Mouse (Mus musculus): ENCODE results near the gene Best1. TPM values are rescaled to one million over a fixed set of nuclear protein-coding genes. Genes with fewer than 3 reads are reported as not detected.
A peak's percentile ranks its signal among the peaks of the same experiment; 100 is the strongest.

Best1 gene
- polyA plus RNA-seq, 1 experiment from 2014 or later, result 0.34 TPM

DNA sequence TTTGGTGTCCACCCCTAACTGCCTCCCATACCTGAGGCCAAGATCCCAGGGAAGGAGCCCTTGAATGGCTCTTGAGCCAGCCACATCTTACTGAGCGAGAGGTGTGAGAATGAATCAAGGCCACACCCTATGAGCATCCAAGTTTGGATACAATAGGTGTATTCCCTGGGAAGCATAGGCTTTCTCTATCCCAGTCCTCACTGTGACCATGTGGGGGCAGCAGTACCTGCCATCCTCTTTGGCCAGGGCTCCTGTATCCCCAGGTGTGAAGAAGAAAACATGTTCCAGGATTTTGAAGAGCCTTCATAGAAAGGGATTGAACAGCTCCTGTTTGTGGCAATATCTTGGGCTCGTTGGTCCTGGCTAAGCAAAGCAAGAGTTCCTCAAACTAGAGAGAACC lies 38.2 kb upstream of the Best1 start:
- Histone ChIP-seq H3K9me3 (replicated peaks) (no peaks in the 10 kb centered on the region), H3K4me2 (peak overlapping the region; percentile 42), H3K36me3 (peaks cover 11% of the 10 kb centered on the region; the same call in 1 of the 2 replicates), H3K27ac (ENCODE audit: poor library complexity, severe bottlenecking) (peak overlapping the region; percentile 87), H3K4me3 (no peak overlapping the region), H3K9ac (no peak overlapping the region), H3K27me3 (replicated peaks) (no peaks in the 10 kb centered on the region), H3K4me1 (replicated peaks) (peaks cover 64% of the 10 kb centered on the region)
- WGBS, result 67% methylated on average over 2 of the region's 2 CpGs
- no peak for ATAC-seq (ENCODE audit: insufficient number of reproducible peaks, low FRiP score)

DNA sequence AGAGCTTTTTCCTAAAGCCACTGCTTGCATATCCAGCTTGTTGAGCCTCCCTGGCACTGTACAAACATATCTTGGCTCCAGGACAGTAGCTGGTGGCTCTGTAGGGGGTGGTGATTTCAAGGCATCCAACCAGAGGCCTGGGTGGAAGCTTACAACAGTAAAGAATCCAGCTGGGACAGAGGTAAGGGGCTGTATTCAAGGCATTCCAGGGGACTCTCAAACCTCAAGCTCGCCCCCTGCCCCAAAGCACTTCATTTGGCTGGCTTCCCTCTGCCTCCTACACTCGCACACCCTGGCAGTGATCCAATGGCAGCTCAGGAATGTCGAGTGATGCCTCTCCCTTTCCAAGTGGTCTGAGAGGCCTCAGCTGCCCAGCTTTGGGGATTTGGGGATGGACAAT lies 37.5 kb upstream of the Best1 start:
- Histone ChIP-seq H3K27me3 (replicated peaks) (no peaks in the 10 kb centered on the region), H3K27ac (ENCODE audit: poor library complexity, severe bottlenecking) (peak overlapping the region; percentile 87), H3K4me3 (no peak overlapping the region), H3K36me3 (peaks cover 18% of the 10 kb centered on the region; the same call in 1 of the 2 replicates), H3K9ac (no peak overlapping the region), H3K4me1 (replicated peaks) (peaks cover 60% of the 10 kb centered on the region), H3K9me3 (replicated peaks) (no peaks in the 10 kb centered on the region), H3K4me2 (peak overlapping the region; percentile 42)
- WGBS, result 2% methylated on average over 3 of the region's 3 CpGs
- ATAC-seq (ENCODE audit: insufficient number of reproducible peaks, low FRiP score), result no peak

DNA sequence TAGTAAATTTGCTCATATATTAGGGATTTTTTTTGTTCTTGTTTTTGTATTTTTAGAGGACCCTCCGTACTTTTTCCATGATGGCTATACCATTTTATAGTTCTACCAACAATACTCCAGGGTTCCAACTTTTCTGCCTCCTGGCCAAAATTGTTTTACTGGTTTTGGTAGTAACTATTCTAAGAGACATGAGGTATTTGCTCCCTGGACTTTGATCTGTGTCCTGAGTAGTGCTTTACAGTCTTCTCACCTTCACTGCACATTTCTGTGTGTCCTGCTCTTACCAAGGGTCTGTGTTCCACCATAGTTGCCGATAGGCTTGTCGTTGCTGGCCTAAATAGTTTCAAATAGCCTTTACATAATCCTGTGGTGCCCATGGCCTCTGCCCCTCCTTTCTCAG lies 36.9 kb upstream of the Best1 start:
- no peak for ATAC-seq (ENCODE audit: insufficient number of reproducible peaks, low FRiP score)
- Histone ChIP-seq H3K9me3 (replicated peaks) (no peaks in the 10 kb centered on the region), H3K4me1 (replicated peaks) (peaks cover 55% of the 10 kb centered on the region), H3K27me3 (replicated peaks) (no peaks in the 10 kb centered on the region), H3K27ac (ENCODE audit: poor library complexity, severe bottlenecking) (peak overlapping the region; percentile 87), H3K9ac (no peak overlapping the region), H3K36me3 (peaks cover 20% of the 10 kb centered on the region; the same call in 1 of the 2 replicates), H3K4me2 (peak overlapping the region; percentile 42), H3K4me3 (no peak overlapping the region)
- 74% methylated on average over 3 of the region's 3 CpGs for WGBS

DNA sequence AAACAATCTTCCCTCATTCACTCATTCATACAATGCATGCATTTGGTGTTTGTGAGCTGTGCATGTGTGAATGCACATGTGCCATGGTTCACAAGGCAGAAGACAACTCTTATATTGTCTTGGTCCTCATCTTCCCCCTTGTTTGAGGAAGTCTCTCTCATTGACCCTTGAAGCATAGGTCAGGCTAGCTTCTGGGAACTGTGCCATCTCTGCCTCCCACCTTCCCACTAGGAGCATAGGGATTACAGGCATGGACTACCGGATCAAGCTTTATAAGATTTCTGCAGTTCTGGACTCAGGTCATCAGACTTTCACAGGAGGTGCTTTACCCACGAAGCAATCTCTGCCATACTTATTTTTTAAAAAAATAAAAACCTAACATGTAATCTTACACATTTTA lies 36.1 kb upstream of the Best1 start:
- H3K4me2 ChIP-seq, result no peak overlapping the region
- 76% methylated on average over 2 of the region's 2 CpGs for WGBS
- ATAC-seq (ENCODE audit: insufficient number of reproducible peaks, low FRiP score), result no peak
- peaks cover 46% of the 10 kb centered on the region for H3K4me1 ChIP-seq (replicated peaks)
- no peak overlapping the region for H3K27ac ChIP-seq (ENCODE audit: poor library complexity, severe bottlenecking)
- no peak overlapping the region for H3K4me3 ChIP-seq
- no peaks in the 10 kb centered on the region for H3K9me3 ChIP-seq (replicated peaks)
- H3K9ac ChIP-seq, result no peak overlapping the region
- no peaks in the 10 kb centered on the region for H3K27me3 ChIP-seq (replicated peaks)
- H3K36me3 ChIP-seq, result peaks cover 24% of the 10 kb centered on the region

DNA sequence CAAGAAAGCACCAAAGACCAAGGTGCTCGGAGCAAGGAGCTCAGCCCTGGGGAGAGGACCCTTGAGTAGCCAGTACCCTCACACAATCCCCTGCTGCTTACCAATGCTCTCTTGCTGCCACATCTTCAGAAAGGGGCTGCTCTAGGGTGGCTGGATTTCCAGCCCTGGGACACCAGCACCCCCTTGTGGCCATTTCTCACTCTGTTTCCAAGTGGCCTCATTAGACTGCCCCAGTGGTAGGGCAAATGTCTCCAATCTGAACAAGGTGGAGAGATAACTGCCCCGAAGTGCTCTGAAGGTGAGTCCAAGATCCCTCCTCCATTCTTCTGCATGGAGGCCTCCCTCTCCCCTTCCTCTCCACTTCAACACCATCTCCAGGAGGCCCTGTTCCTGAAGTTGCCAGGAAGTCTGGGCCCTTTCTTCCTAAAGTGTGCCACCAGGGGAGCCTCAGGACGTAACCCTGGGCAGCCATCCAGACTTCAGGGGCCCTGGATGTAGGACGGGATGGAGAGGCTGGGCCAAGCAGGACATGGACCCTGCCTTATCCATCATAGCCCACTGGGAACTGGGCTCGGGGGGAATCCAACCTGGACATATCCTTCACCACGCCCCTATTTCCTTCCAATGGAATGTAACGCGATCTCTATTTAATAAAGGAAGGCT lies 33.5 kb upstream of the Best1 start:
- Histone ChIP-seq H3K27ac (ENCODE audit: poor library complexity, severe bottlenecking) (no peak overlapping the region), H3K4me3 (no peak overlapping the region), H3K27me3 (replicated peaks) (no peaks in the 10 kb centered on the region), H3K4me2 (no peak overlapping the region), H3K9me3 (replicated peaks) (no peaks in the 10 kb centered on the region), H3K9ac (no peak overlapping the region), H3K36me3 (peaks cover 35% of the 10 kb centered on the region), H3K4me1 (replicated peaks) (peaks cover 30% of the 10 kb centered on the region)
- ATAC-seq (ENCODE audit: insufficient number of reproducible peaks, low FRiP score), result 0 out of 2 replicates have a peak, but pooled peaks have one; percentile 36
- 58% methylated on average over 8 of the region's 8 CpGs for WGBS

DNA sequence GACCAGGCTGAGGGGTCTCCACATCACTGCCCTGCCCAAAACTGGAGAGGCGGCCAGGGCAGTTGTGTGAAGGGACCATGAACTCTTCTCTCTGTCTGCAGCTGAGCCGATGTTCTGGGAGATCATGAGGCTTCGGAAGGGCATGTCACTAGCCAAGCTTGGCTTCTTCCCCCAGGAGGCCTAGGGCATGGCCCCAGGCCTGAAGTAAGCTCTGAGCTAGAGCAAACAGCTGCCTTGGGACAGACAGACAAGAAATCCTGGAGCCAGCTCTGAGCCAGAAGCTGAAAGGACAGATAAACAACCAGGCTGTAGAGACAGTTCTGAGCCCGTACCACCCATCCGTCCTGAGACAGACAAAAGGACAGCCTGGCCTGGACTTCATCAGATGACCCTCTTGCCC lies 32.9 kb upstream of the Best1 start:
- no peak for ATAC-seq (ENCODE audit: insufficient number of reproducible peaks, low FRiP score)
- Histone ChIP-seq H3K27me3 (replicated peaks) (no peaks in the 10 kb centered on the region), H3K4me2 (no peak overlapping the region), H3K9ac (no peak overlapping the region), H3K4me1 (replicated peaks) (peaks cover 24% of the 10 kb centered on the region), H3K4me3 (no peak overlapping the region), H3K27ac (ENCODE audit: poor library complexity, severe bottlenecking) (no peak overlapping the region), H3K36me3 (peaks cover 40% of the 10 kb centered on the region), H3K9me3 (replicated peaks) (no peaks in the 10 kb centered on the region)
- WGBS, result 84% methylated on average over 5 of the region's 5 CpGs

DNA sequence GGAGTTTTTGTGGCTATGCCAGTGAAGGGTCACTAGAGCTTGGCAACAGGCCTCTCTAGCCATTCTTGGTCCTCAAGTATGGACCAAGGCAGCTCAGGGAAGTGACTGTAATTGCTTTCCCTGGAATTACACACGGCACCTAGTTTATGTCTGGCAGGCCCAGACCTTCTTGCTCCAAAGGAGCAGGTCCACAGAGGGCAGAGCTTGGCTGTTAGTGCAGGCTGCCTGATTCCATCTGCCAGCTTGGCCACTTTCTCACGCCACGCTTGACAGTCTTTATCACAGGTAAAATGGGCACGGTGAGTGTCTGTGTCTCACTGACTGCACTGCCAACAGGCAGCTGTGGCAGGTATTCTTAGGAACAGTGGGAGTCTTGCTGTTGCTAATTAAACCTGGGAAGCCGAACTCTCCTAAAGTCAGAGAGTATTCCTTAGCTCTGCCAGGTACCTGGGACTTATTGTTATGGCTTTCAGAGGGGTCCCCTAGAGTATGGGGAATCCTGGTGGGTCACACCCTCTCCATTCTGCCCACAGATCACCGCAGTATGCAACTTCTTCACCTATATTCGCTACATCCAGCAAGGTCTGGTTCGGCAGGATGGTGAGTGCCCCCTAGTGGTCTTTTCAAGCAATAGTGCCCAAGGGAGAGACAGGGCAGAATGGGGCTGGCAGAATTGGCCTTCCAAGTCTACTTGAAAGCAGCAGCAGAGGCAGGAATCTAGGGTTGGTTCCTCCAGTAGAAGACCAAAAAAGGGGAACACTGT lies 32.0 kb upstream of the Best1 start:
- Histone ChIP-seq H3K4me2 (no peak overlapping the region), H3K4me3 (no peak overlapping the region), H3K27me3 (replicated peaks) (no peaks in the 10 kb centered on the region), H3K9ac (no peak overlapping the region), H3K27ac (ENCODE audit: poor library complexity, severe bottlenecking) (no peak overlapping the region), H3K4me1 (replicated peaks) (peaks cover 15% of the 10 kb centered on the region), H3K36me3 (peaks cover 49% of the 10 kb centered on the region), H3K9me3 (replicated peaks) (no peaks in the 10 kb centered on the region)
- no peak for ATAC-seq (ENCODE audit: insufficient number of reproducible peaks, low FRiP score)
- WGBS, result 40% methylated on average over 8 of the region's 8 CpGs

DNA sequence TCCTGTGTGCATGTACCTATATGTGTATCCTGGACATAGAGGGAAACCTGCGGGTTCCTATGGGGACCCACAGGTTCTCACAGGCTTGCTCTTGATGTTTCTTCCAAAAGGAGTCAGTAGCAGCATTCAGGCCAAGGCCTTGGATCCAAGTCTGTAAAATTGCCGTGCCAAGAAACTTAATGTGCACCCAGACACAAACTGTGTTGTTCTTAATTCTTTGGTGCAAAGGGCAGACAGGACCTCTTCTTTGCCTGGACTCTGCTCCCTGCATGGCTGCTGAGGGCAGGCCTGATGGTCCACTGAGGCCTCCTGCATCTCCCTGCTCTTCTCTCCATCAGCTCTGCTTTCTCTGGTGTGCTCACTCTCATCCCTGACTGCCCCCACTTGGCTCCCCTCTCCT lies 28.3 kb upstream of the Best1 start:
- Histone ChIP-seq H3K9me3 (replicated peaks) (no peaks in the 10 kb centered on the region), H3K27ac (ENCODE audit: poor library complexity, severe bottlenecking) (no peak overlapping the region), H3K4me1 (replicated peaks) (peaks cover 22% of the 10 kb centered on the region), H3K36me3 (peaks cover 61% of the 10 kb centered on the region), H3K4me3 (no peak overlapping the region), H3K27me3 (replicated peaks) (no peaks in the 10 kb centered on the region), H3K9ac (no peak overlapping the region), H3K4me2 (no peak overlapping the region)
- WGBS, result 90% methylated on average over 2 of the region's 2 CpGs
- ATAC-seq (ENCODE audit: insufficient number of reproducible peaks, low FRiP score), result no peak

DNA sequence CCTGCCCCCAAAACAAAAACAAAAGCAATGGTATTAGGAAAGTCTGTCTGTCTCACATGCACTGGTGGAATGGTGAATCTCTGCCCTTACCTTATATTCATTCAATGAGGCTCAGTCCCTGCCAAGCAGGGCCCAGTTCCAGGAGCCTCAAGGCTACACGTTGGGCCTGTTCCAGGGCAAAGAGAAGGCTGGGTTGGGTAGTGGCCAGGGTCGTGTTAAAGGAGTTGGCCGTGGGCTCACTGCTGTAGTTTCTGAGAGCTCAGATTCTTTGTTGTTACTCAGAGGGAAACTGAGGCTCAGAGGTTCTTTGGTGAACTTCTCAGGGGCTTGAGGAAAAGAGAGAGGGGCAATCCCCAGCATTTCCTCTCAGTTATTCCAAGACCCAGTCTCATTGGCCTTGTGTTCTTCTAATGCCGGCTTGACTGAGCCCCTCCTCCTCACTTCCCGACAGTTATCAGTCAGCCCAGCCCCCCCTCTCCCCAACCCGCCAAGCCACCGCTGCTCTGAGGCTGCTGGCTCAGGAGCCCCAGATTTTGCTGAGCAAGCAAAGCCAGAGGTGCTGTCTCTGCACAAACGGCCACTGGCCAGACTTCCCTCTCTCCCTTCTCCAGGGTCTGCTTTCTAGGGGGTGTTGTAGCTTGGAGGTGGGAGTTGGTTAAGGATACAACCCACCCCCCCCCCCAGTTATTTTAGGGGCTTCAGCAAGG lies 23.9 kb upstream of the Best1 start:
- Histone ChIP-seq H3K27ac (ENCODE audit: poor library complexity, severe bottlenecking) (peak overlapping the region; percentile 88), H3K9me3 (replicated peaks) (no peaks in the 10 kb centered on the region), H3K4me3 (no peak overlapping the region), H3K36me3 (peaks cover 40% of the 10 kb centered on the region), H3K9ac (peak overlapping the region; percentile 56), H3K27me3 (replicated peaks) (no peaks in the 10 kb centered on the region), H3K4me1 (replicated peaks) (peaks cover 59% of the 10 kb centered on the region), H3K4me2 (peak overlapping the region; percentile 32)
- peak; percentile 69 for ATAC-seq (ENCODE audit: insufficient number of reproducible peaks, low FRiP score)
- WGBS, result 16% methylated on average over 8 of the region's 8 CpGs

DNA sequence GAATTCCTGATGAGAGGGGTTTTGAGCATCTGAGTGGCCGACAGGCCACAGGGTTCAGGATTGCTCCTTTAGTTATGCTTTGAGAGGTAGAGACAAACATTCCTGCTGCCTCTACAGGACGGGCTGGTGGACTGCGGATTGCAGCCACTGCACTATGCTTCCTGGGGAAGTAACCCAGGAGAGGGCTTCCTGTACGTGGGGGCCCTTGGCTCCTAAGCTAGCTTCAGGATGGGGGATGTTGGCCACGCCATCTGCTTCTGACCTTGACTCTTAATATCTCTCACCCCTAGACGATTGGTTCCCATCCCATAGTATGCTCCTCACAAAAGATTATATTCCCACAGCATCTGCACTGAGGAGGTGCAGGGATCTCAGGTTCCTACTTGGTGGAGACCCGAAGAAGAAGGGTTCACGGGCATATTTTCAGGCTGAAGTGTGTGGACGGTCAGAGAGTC lies 21.9 kb upstream of the Best1 start:
- ATAC-seq (ENCODE audit: insufficient number of reproducible peaks, low FRiP score), result peak; percentile 36; the same call in 1 of the 2 replicates
- H3K4me3 ChIP-seq, result no peak overlapping the region
- WGBS, result 58% methylated on average over 9 of the region's 9 CpGs
- peak overlapping the region; percentile 1 for H3K4me2 ChIP-seq
- no peaks in the 10 kb centered on the region for H3K27me3 ChIP-seq (replicated peaks)
- H3K9ac ChIP-seq, result no peak overlapping the region
- H3K27ac ChIP-seq (ENCODE audit: poor library complexity, severe bottlenecking), result peak overlapping the region; percentile 88
- H3K4me1 ChIP-seq (replicated peaks), result peaks cover 78% of the 10 kb centered on the region
- H3K9me3 ChIP-seq (replicated peaks), result no peaks in the 10 kb centered on the region
- peaks cover 21% of the 10 kb centered on the region for H3K36me3 ChIP-seq

Data from heart, embryonic 12.5 days (tissue).